ENCODE assay signal across 9 mouse cellular contexts in the genomic region with DNA sequence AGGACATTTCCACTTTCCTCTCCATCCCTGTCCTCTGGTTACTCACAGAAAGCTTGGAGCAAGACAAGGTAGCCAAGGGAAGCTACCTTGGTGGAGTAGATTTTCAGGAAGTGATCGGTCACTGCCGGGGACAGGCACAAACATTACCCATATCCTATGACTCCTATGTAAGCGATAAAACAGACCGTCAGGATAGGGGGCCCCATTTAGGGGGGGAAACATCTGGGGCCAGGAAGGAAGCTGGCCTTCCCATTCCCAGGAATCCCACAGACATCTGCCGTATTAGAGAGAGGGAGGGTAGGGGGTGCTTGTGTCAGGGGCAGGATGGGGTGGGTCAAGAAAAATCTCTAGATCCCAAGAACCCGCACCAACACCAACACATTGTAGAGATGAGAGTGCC. TPM values are rescaled to one million over a fixed set of nuclear protein-coding genes. Genes with fewer than 3 reads are reported as not detected.
DNase-seq lines count a peak whose midpoint lies in the region; ATAC-seq lines count a peak whose summit lies in the region.
"Had no signal": no experiment of that assay in that cellular context is flagged by ENCODE, and none has a peak within 500 bp of the region (broad histone marks: within the 10 kb centered on the region; RNA-seq: fewer than 3 reads in every experiment).

No protein-coding gene starts in this region.

- 76% methylated on average over 6 of the region's 6 CpGs for WGBS in hindbrain, embryonic 10.5 days
- 77% methylated on average over 6 of the region's 6 CpGs for WGBS in hindbrain, embryonic 16.5 days
- WGBS in neural tube, embryonic 15.5 days: 77% methylated on average over 6 of the region's 6 CpGs
- WGBS in intestine, embryonic 16.5 days: 48% methylated on average over 6 of the region's 6 CpGs
- WGBS in stomach, embryonic 16.5 days: 27% methylated on average over 6 of the region's 6 CpGs

- H3K4me2 ChIP-seq in hindbrain, embryonic 16.5 days (ENCODE audit: low read length): no peak overlapping the region
- H3K4me2 ChIP-seq in neural tube, embryonic 15.5 days: no peak overlapping the region
- H3K4me2 ChIP-seq in intestine, embryonic 16.5 days (ENCODE audit: low read depth, low read length): no peak overlapping the region
- H3K4me2 ChIP-seq in stomach, embryonic 16.5 days (ENCODE audit: low read depth, low read length): no peak overlapping the region; the same call in 1 of the 2 replicates

- H3K27me3 ChIP-seq in hindbrain, embryonic 10.5 days (ENCODE audit: insufficient read depth, poor library complexity, severe bottlenecking): no peaks in the 10 kb centered on the region
- no peaks in the 10 kb centered on the region for H3K27me3 ChIP-seq in hindbrain, embryonic 16.5 days (replicated peaks; ENCODE audit: control insufficient read depth, insufficient read depth, low read length)
- no peaks in the 10 kb centered on the region for H3K27me3 ChIP-seq in neural tube, embryonic 15.5 days (replicated peaks)
- H3K27me3 ChIP-seq in intestine, embryonic 16.5 days (replicated peaks; ENCODE audit: control insufficient read depth, insufficient read depth, low read length): no peaks in the 10 kb centered on the region
- no peaks in the 10 kb centered on the region for H3K27me3 ChIP-seq in stomach, embryonic 16.5 days (ENCODE audit: control insufficient read depth, insufficient read depth, low read length)

- no peak for DNase-seq in hindbrain, embryonic 10.5 days (ENCODE audit: low spot score)
- peak; percentile 55 for DNase-seq in neural tube, embryonic 10.5 days (ENCODE audit: extremely low spot score, low spot score)
- DNase-seq in left cerebral cortex, adult 18-20 months (ENCODE audit: low spot score in 2 of 2): no peak
- DNase-seq: thymus, adult 2 months had no signal

- peaks cover 16% of the 10 kb centered on the region for H3K4me1 ChIP-seq in hindbrain, embryonic 10.5 days (replicated peaks)
- no peaks in the 10 kb centered on the region for H3K4me1 ChIP-seq in hindbrain, embryonic 16.5 days (ENCODE audit: control insufficient read depth, insufficient read depth, low read depth, low read length)
- H3K4me1 ChIP-seq in neural tube, embryonic 15.5 days: no peaks in the 10 kb centered on the region
- H3K4me1 ChIP-seq in intestine, embryonic 16.5 days (ENCODE audit: control insufficient read depth, insufficient read depth, low read length): peaks cover 8% of the 10 kb centered on the region; the same call in 1 of the 2 replicates
- H3K4me1 ChIP-seq in stomach, embryonic 16.5 days (ENCODE audit: control insufficient read depth, insufficient read depth, low read length): peaks cover 17% of the 10 kb centered on the region

- H3K27ac ChIP-seq in hindbrain, embryonic 10.5 days: peak overlapping the region; percentile 71
- H3K27ac ChIP-seq in hindbrain, embryonic 16.5 days (ENCODE audit: low read depth, low read length): no peak overlapping the region
- no peak overlapping the region for H3K27ac ChIP-seq in neural tube, embryonic 15.5 days (replicated peaks)
- 0 out of 2 replicates have a peak overlapping the region, but pooled peaks have one; percentile 8 for H3K27ac ChIP-seq in intestine, embryonic 16.5 days (ENCODE audit: low read length)
- peak overlapping the region; percentile 86; the same call in 1 of the 2 replicates for H3K27ac ChIP-seq in stomach, embryonic 16.5 days (ENCODE audit: low read length)

- H3K9ac ChIP-seq in hindbrain, embryonic 16.5 days (ENCODE audit: low read depth, low read length): no peak overlapping the region
- H3K9ac ChIP-seq in neural tube, embryonic 15.5 days (replicated peaks): no peak overlapping the region
- H3K9ac ChIP-seq in intestine, embryonic 16.5 days (ENCODE audit: low read depth, low read length): no peak overlapping the region
- H3K9ac ChIP-seq in stomach, embryonic 16.5 days (ENCODE audit: low read length): 0 out of 2 replicates have a peak overlapping the region, but pooled peaks have one; percentile 9

- no peak for ATAC-seq in hindbrain, embryonic 16.5 days
- ATAC-seq in neural tube, embryonic 15.5 days (ENCODE audit: low FRiP score): no peak
- peak; percentile 60; the same call in 1 of the 2 replicates for ATAC-seq in intestine, embryonic 16.5 days
- no peak for ATAC-seq in stomach, embryonic 16.5 days (ENCODE audit: insufficient read depth, low FRiP score)
- ATAC-seq in cerebellum, adult (ENCODE audit: insufficient number of reproducible peaks, low FRiP score, low TSS enrichment): no peak

- H3K9me3 ChIP-seq in hindbrain, embryonic 10.5 days: no peaks in the 10 kb centered on the region
- H3K9me3 ChIP-seq in hindbrain, embryonic 16.5 days (ENCODE audit: control insufficient read depth, low read length): no peaks in the 10 kb centered on the region
- H3K9me3 ChIP-seq in neural tube, embryonic 15.5 days (replicated peaks): no peaks in the 10 kb centered on the region
- H3K9me3 ChIP-seq in intestine, embryonic 16.5 days (ENCODE audit: control insufficient read depth, low read length): no peaks in the 10 kb centered on the region
- H3K9me3 ChIP-seq in stomach, embryonic 16.5 days (replicated peaks; ENCODE audit: control insufficient read depth, low read length): no peaks in the 10 kb centered on the region

- H3K4me3 ChIP-seq in hindbrain, embryonic 10.5 days: no peak overlapping the region
- no peak overlapping the region for H3K4me3 ChIP-seq in hindbrain, embryonic 16.5 days (ENCODE audit: low read length)
- no peak overlapping the region for H3K4me3 ChIP-seq in neural tube, embryonic 15.5 days (replicated peaks)
- H3K4me3 ChIP-seq in intestine, embryonic 16.5 days (ENCODE audit: low read length): no peak overlapping the region
- H3K4me3 ChIP-seq in stomach, embryonic 16.5 days (replicated peaks; ENCODE audit: low read length): no peak overlapping the region

- no peaks in the 10 kb centered on the region for H3K36me3 ChIP-seq in hindbrain, embryonic 10.5 days
- no peaks in the 10 kb centered on the region for H3K36me3 ChIP-seq in hindbrain, embryonic 16.5 days (ENCODE audit: control insufficient read depth, insufficient read depth, low read length)
- H3K36me3 ChIP-seq in neural tube, embryonic 15.5 days: no peaks in the 10 kb centered on the region
- no peaks in the 10 kb centered on the region for H3K36me3 ChIP-seq in intestine, embryonic 16.5 days (ENCODE audit: control insufficient read depth, insufficient read depth, low read length)
- no peaks in the 10 kb centered on the region for H3K36me3 ChIP-seq in stomach, embryonic 16.5 days (ENCODE audit: control insufficient read depth, insufficient read depth, low read length)

RNA-seq across cellular contexts. Expression of gene Cep41, which starts 6.6 kb away (rescaled TPM):
- 16.0 and 19.0 TPM in 2 replicates for polyA plus RNA-seq in hindbrain, embryonic 10.5 days (2016; fragmentation: Nextera tagmentation; extraction: Ambion mirVana)
- 10.4 and 14.1 TPM in 2 replicates for polyA plus RNA-seq in hindbrain, embryonic 16.5 days (2015; fragmentation: Nextera tagmentation; extraction: Ambion mirVana)
- 10.7 and 11.6 TPM in 2 replicates for polyA plus RNA-seq in neural tube, embryonic 15.5 days (2015; fragmentation: Nextera tagmentation; extraction: Ambion mirVana)
- polyA plus RNA-seq in intestine, embryonic 16.5 days (2015; fragmentation: Nextera tagmentation; extraction: Ambion mirVana): 6.2 and 6.6 TPM in 2 replicates
- polyA plus RNA-seq in stomach, embryonic 16.5 days (2015; fragmentation: Nextera tagmentation; extraction: Ambion mirVana): 8.8 and 11.6 TPM in 2 replicates
- total RNA-seq in left cerebral cortex, adult 18-20 months (2021): 1 to 10 TPM; 6.4 to 7.0 TPM

RNA-seq across cellular contexts. Expression of gene Mest, which starts 23.2 kb away (rescaled TPM):
- polyA plus RNA-seq in hindbrain, embryonic 10.5 days (2016; fragmentation: Nextera tagmentation; extraction: Ambion mirVana): 1,257 and 1,613 TPM in 2 replicates
- 303 and 331 TPM in 2 replicates for polyA plus RNA-seq in hindbrain, embryonic 16.5 days (2015; fragmentation: Nextera tagmentation; extraction: Ambion mirVana)
- 378 and 417 TPM in 2 replicates for polyA plus RNA-seq in neural tube, embryonic 15.5 days (2015; fragmentation: Nextera tagmentation; extraction: Ambion mirVana)
- 558 and 560 TPM in 2 replicates for polyA plus RNA-seq in intestine, embryonic 16.5 days (2015; fragmentation: Nextera tagmentation; extraction: Ambion mirVana)
- polyA plus RNA-seq in stomach, embryonic 16.5 days (2015; fragmentation: Nextera tagmentation; extraction: Ambion mirVana): 746 and 846 TPM in 2 replicates
- 100 to 1,000 TPM in 1 of 2 experiments, 10 to 100 TPM in 1; 94.5 to 106 TPM for total RNA-seq in left cerebral cortex, adult 18-20 months (2021)

Comparison
In these comparisons a context has a peak if more than half of its experiments do, and no peak if none do; other contexts are left out.
1. H3K27ac ChIP-seq: peak in hindbrain, embryonic 10.5 days (single experiment), intestine, embryonic 16.5 days (single experiment) and stomach, embryonic 16.5 days (single experiment); none in hindbrain, embryonic 16.5 days (single experiment) and neural tube, embryonic 15.5 days (single experiment).